Mouse (Mus musculus) hindbrain, embryonic 13.5 days (tissue): ENCODE results near the gene Mlph. TPM values are rescaled to one million over a fixed set of nuclear protein-coding genes. Genes with fewer than 3 reads are reported as not detected.

ENCODE experiments used
- ATAC-seq: fragments of 200-750 bp; cut with Nextera tagmentation; 2 replicates; pipeline ENCODE4 v1.8.0; 2017; ENCODE audit warnings: moderate TSS enrichment; ENCODE audit not compliant: low FRiP score
- H3K27ac ChIP-seq: fragments of 300-500 bp; sonication (generic); 2 replicates; pipeline ENCODE4 v1.5.1; 2015; ENCODE audit warnings: inconsistent platforms, mild to moderate bottlenecking, moderate library complexity
- H3K27me3 ChIP-seq: fragments of 300-500 bp; sonication (generic); 2 replicates; pipeline ENCODE4 v1.6.1; 2015; ENCODE audit warnings: mild to moderate bottlenecking, inconsistent platforms
- H3K36me3 ChIP-seq: fragments of 300-500 bp; sonication (generic); 2 replicates; pipeline ENCODE4 v1.6.1; 2015; ENCODE audit warnings: mild to moderate bottlenecking, inconsistent platforms
- H3K4me1 ChIP-seq: fragments of 300-500 bp; sonication (generic); replicated peaks from 2 replicates; pipeline ENCODE4 v1.6.1; 2015; ENCODE audit warnings: inconsistent platforms
- H3K4me2 ChIP-seq: fragments of 300-500 bp; sonication (generic); 2 replicates; pipeline ENCODE4 v1.6.1; 2015; ENCODE audit warnings: inconsistent platforms, mild to moderate bottlenecking, moderate library complexity
- H3K4me3 ChIP-seq: fragments of 300-500 bp; sonication (generic); 2 replicates; pipeline ENCODE4 v1.5.1; 2015; ENCODE audit warnings: mild to moderate bottlenecking, inconsistent platforms
- H3K9ac ChIP-seq: fragments of 300-500 bp; sonication (generic); 2 replicates; pipeline ENCODE4 v1.6.1; 2015; ENCODE audit warnings: mild to moderate bottlenecking, inconsistent platforms
- H3K9me3 ChIP-seq: fragments of 300-500 bp; sonication (generic); 2 replicates; pipeline ENCODE4 v1.6.1; 2016; ENCODE audit warnings: inconsistent platforms
- WGBS: fragments of 180-500 bp; shearing (Covaris S2); methylation state at CpG from one replicate; pipeline ENCODE4 v1.1.7; 2015; 5-methylcytosine and 5-hydroxymethylcytosine counted together
- polyA plus RNA-seq: library from polyadenylated mRNA; unstranded; fragments of >200 nt; fragmentation: Nextera tagmentation; extraction: Ambion mirVana; gene quantifications from 2 replicates; pipeline ENCODE4 v1.2.1, GENCODE M21; 2015

Gene Mlph
- polyA plus RNA-seq, 1 experiment from 2014 or later: 0.04 TPM

DNA sequence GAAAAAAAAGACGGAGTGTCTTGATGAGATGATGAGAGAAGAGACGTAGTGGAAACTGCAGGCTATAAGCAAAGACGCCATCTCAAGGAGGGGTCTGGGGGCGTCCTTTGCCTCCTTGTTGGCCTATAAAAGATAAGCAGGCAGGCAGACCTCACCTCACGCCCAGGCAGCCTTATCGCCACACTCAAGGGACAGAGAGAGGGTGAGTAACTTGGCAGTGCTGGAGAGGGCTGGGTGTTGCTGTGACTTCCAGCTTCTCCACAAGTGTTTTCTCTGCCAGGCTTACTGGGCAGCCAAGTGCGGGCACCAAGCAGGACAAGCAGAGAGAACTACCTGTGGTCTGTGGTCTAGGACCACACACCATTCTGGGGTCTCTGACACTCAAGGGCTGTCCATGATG, 36.8 kb downstream of the Mlph start:
- 88% methylated on average over 7 of the region's 7 CpGs for WGBS
- H3K36me3 ChIP-seq: no peaks in the 10 kb centered on the region
- no peak for ATAC-seq

DNA sequence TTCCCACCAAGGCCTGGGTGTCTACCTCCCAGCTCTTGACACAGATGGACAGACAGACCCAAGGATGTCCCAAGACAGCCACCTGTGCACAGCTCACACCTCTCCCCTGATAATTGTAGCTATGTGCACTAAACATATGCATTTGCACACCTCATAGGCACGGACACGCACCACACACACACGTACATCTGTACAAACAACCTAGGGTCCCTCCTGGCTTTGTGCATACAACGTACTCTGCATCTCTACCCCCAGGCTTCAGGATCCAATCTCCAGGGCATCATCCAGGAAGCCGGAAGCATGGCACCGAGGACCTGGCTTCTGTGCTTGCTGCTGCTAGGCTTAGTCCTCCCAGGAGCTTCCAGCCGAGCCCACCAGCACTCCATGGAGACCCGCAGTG, 37.9 kb downstream of the Mlph start, which contains the start of gene Prlh:
Gene Prlh (plus strand): TSS at position 301 of the 400 bp plus-strand sequence.
- H3K9ac ChIP-seq: no peak within 1 kb of the TSS
- no peaks in the 10 kb centered on the region; the same call in 1 of the 2 replicates for H3K4me1 ChIP-seq
- ATAC-seq: no peak
- no peaks in the 10 kb centered on the region for H3K9me3 ChIP-seq
- no peak within 1 kb of the TSS for H3K27ac ChIP-seq
- H3K4me3 ChIP-seq: no peak within 1 kb of the TSS
- WGBS: 76% methylated on average over 8 of the region's 8 CpGs
- H3K27me3 ChIP-seq: no peaks in the 10 kb centered on the region; the same call in 1 of the 2 replicates
- no peak within 1 kb of the TSS for H3K4me2 ChIP-seq
- H3K36me3 ChIP-seq: no peaks in the 10 kb centered on the region

More for the DNA sequence above, 36.8 kb downstream of the Mlph start:
- H3K4me1 ChIP-seq: no peaks in the 10 kb centered on the region; the same call in 1 of the 2 replicates
- H3K27me3 ChIP-seq: no peaks in the 10 kb centered on the region
- H3K9me3 ChIP-seq: no peaks in the 10 kb centered on the region
- H3K4me2 ChIP-seq: no peak overlapping the region
- no peak overlapping the region for H3K4me3 ChIP-seq
- no peak overlapping the region for H3K9ac ChIP-seq
- no peak overlapping the region for H3K27ac ChIP-seq

- Histone ChIP-seq H3K9ac (no peak overlapping the region), H3K27ac (no peak overlapping the region), H3K36me3 (no peaks in the 10 kb centered on the region), H3K4me1 (no peaks in the 10 kb centered on the region; the same call in 1 of the 2 replicates), H3K9me3 (no peaks in the 10 kb centered on the region), H3K4me3 (no peak overlapping the region), H3K4me2 (no peak overlapping the region), H3K27me3 (peaks cover 7% of the 10 kb centered on the region; the same call in 1 of the 2 replicates)
- WGBS: 80% methylated on average over 11 of the region's 11 CpGs
- ATAC-seq: no peak
Measured at GRCm38 (mm10) chr1:90953688-90954087, 38.8 kb downstream of the Mlph start.

DNA sequence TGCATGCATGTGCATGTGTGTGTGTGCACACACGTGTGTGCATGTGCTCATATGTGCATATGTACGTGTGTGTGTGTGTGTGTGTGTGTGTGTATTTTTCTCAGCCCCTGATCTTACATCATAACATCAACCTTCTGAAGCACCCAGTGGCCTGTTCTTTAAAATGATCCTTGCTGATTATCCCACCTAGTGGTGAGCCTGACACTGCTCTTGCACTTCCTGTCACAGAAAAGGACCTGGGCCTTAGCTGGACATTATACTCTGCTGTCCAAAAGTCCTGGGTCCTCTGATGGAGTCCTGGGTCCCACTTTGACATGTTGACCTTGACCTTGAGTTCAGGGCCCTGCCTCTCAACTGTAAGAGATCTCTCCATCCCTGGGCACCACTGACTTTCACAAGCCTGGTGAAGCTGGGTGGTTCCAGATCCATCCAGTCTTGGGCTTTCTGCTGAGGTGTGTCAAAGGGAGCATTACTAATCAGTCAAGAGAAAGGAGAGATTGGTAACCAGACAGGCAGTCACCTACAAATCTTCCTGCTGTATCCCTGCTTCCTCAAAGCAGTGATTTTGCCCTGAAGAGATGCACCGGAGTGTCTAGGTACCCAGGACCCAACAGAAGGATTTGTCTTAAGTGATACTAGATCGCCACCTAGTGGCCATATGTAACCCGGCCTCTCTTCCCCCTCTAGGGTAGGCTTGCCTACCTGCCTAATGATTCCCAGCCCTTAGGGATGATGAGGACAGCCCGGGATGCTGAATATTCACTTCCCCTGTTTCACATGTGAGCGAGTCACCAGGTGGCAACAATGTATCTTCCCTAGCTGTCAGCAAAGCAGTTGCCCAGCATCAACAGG, 41.6 kb downstream of the Mlph start:
- H3K27me3 ChIP-seq: peaks cover 17% of the 10 kb centered on the region; the same call in 1 of the 2 replicates
- no peak overlapping the region for H3K9ac ChIP-seq
- no peak overlapping the region for H3K4me2 ChIP-seq
- H3K4me3 ChIP-seq: no peak overlapping the region
- 27% methylated on average over 6 of the region's 7 CpGs for WGBS
- no peak overlapping the region for H3K27ac ChIP-seq
- H3K4me1 ChIP-seq: no peaks in the 10 kb centered on the region; the same call in 1 of the 2 replicates
- ATAC-seq: peak; percentile 71; the same call in 1 of the 2 replicates
- no peaks in the 10 kb centered on the region for H3K9me3 ChIP-seq
- H3K36me3 ChIP-seq: no peaks in the 10 kb centered on the region

DNA sequence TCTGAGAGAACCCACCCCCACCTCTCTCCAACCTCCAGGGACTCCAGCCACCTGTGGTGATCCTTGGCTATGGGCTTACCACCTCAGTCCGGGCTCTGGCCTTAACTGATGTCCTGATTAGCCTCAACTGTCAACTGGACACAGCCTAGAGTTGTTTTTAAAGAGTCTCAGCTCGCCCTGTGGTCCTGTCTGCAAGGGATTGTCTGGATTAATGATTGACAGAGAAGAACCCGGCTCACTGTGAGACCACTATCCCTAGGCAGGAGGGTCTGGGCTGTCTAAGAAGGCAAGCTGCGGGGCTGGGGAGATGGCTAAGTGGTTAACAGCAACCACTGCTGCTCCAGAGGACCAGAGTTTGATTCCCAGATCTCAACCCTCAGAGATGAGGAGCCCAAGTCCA, 47.6 kb downstream of the Mlph start:
- no peak overlapping the region for H3K27ac ChIP-seq
- H3K9ac ChIP-seq: no peak overlapping the region
- no peak for ATAC-seq
- H3K4me1 ChIP-seq: peaks cover 13% of the 10 kb centered on the region
- H3K9me3 ChIP-seq: no peaks in the 10 kb centered on the region
- H3K27me3 ChIP-seq: peaks cover 22% of the 10 kb centered on the region; the same call in 1 of the 2 replicates
- no peak overlapping the region for H3K4me2 ChIP-seq
- 33% methylated on average over 4 of the region's 4 CpGs for WGBS
- no peaks in the 10 kb centered on the region for H3K36me3 ChIP-seq
- no peak overlapping the region for H3K4me3 ChIP-seq

GRCm38 (mm10) chr1:90962994-90963393, 48.1 kb downstream of the Mlph start:
- Histone ChIP-seq H3K9ac (no peak overlapping the region), H3K4me3 (no peak overlapping the region), H3K36me3 (no peaks in the 10 kb centered on the region), H3K4me1 (peaks cover 18% of the 10 kb centered on the region), H3K9me3 (no peaks in the 10 kb centered on the region), H3K27ac (no peak overlapping the region), H3K4me2 (no peak overlapping the region), H3K27me3 (peaks cover 22% of the 10 kb centered on the region; the same call in 1 of the 2 replicates)
- WGBS: 28% methylated on average over 3 of the region's 3 CpGs
- peak; percentile 49; the same call in 1 of the 2 replicates for ATAC-seq

GRCm38 (mm10) chr1:90967583-90967982, 52.7 kb downstream of the Mlph start:
- Histone ChIP-seq H3K4me2 (no peak overlapping the region), H3K27ac (no peak overlapping the region), H3K9ac (no peak overlapping the region), H3K36me3 (no peaks in the 10 kb centered on the region), H3K9me3 (no peaks in the 10 kb centered on the region), H3K4me1 (peaks cover 24% of the 10 kb centered on the region), H3K27me3 (peaks cover 28% of the 10 kb centered on the region; the same call in 1 of the 2 replicates), H3K4me3 (no peak overlapping the region)
- peak; percentile 60; the same call in 1 of the 2 replicates for ATAC-seq
- 54% methylated on average over 7 of the region's 7 CpGs for WGBS

DNA sequence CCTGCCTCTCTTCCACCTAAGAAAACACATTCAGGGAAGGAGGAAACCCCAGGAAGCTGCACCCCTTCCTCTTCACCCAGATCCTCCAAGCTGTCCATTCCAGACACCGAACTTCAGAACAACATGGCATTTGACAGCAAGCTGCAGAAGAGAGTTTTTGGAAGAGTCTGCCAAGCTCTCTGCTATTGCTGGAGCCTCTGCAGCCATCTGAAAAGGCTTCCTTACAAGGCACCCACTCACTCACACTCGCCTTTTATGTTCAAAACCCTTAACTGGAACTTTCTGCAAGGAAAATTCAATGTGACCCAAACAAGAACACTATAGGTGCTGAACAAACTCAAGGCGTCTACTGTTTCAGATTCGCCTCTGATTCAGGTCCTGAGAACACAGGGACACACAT, 53.8 kb downstream of the Mlph start:
- peaks cover 24% of the 10 kb centered on the region for H3K4me1 ChIP-seq
- H3K4me3 ChIP-seq: no peak overlapping the region
- WGBS: 80% methylated on average over 4 of the region's 4 CpGs
- no peaks in the 10 kb centered on the region for H3K9me3 ChIP-seq
- no peak overlapping the region for H3K27ac ChIP-seq
- peaks cover 32% of the 10 kb centered on the region; the same call in 1 of the 2 replicates for H3K27me3 ChIP-seq
- no peak overlapping the region for H3K4me2 ChIP-seq
- H3K36me3 ChIP-seq: no peaks in the 10 kb centered on the region
- no peak for ATAC-seq
- H3K9ac ChIP-seq: no peak overlapping the region

DNA sequence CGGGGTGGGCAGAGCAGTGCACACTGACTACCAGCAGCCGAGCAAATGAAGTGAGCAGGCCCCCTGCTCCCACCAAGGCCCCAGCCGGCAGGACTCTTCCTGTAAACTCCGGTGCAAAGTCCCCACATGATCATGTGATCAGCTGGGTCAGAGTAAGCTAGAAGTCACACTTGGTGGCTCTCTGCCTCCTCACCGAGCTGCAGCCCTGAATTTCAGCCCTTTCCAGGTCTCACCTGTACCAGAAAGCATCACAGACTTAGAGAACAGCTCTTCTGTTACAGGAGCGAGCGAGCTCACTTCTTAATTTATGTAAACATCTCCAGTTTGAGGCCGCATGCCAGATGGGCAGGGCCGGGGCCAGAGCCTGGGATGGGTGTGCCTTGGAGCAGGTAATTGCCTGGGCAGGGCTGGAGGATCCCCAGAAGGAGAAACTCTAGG, 54.5 kb downstream of the Mlph start, which contains the start of gene Rab17:
Gene Rab17 (minus strand): TSS at position 315 of the 438 bp plus-strand sequence.
- H3K9me3 ChIP-seq: no peaks in the 10 kb centered on the region
- no peak within 1 kb of the TSS; the same call in 1 of the 2 replicates for H3K9ac ChIP-seq
- peaks cover 32% of the 10 kb centered on the region; the same call in 1 of the 2 replicates for H3K27me3 ChIP-seq
- no peak within 1 kb of the TSS for H3K27ac ChIP-seq
- no peak for ATAC-seq
- H3K36me3 ChIP-seq: no peaks in the 10 kb centered on the region
- no peak within 1 kb of the TSS for H3K4me3 ChIP-seq
- no peak within 1 kb of the TSS for H3K4me2 ChIP-seq
- WGBS: 43% methylated on average over 9 of the region's 9 CpGs
- peaks cover 31% of the 10 kb centered on the region for H3K4me1 ChIP-seq

- peaks cover 37% of the 10 kb centered on the region for H3K4me1 ChIP-seq
- no peaks in the 10 kb centered on the region for H3K9me3 ChIP-seq
- no peak for ATAC-seq
- H3K4me2 ChIP-seq: no peak overlapping the region
- H3K27ac ChIP-seq: no peak overlapping the region
- H3K4me3 ChIP-seq: no peak overlapping the region
- H3K36me3 ChIP-seq: no peaks in the 10 kb centered on the region
- H3K9ac ChIP-seq: no peak overlapping the region
- 79% methylated on average over 10 of the region's 10 CpGs for WGBS
- peaks cover 32% of the 10 kb centered on the region; the same call in 1 of the 2 replicates for H3K27me3 ChIP-seq
Measured at GRCm38 (mm10) chr1:90969881-90970390, 55.1 kb downstream of the Mlph start.

GRCm38 (mm10) chr1:90972911-90973573, 58.2 kb downstream of the Mlph start:
- H3K4me1 ChIP-seq: peaks cover 41% of the 10 kb centered on the region
- 18% methylated on average over 9 of the region's 9 CpGs for WGBS
- no peak overlapping the region for H3K9ac ChIP-seq
- H3K9me3 ChIP-seq: no peaks in the 10 kb centered on the region
- H3K4me3 ChIP-seq: no peak overlapping the region
- 0 out of 2 replicates have a peak overlapping the region, but pooled peaks have one; percentile 4 for H3K4me2 ChIP-seq
- ATAC-seq: peak; percentile 71
- H3K36me3 ChIP-seq: no peaks in the 10 kb centered on the region
- peaks cover 28% of the 10 kb centered on the region; the same call in 1 of the 2 replicates for H3K27me3 ChIP-seq
- H3K27ac ChIP-seq: no peak overlapping the region

GRCm38 (mm10) chr1:90973574-90973911, 58.7 kb downstream of the Mlph start:
- Histone ChIP-seq H3K4me3 (no peak overlapping the region), H3K4me1 (peaks cover 40% of the 10 kb centered on the region), H3K4me2 (no peak overlapping the region), H3K27ac (no peak overlapping the region), H3K9me3 (no peaks in the 10 kb centered on the region), H3K9ac (no peak overlapping the region), H3K27me3 (peaks cover 28% of the 10 kb centered on the region; the same call in 1 of the 2 replicates), H3K36me3 (no peaks in the 10 kb centered on the region)
- peak; percentile 25 for ATAC-seq
- 71% methylated on average over 2 of the region's 2 CpGs for WGBS
